ENCODE assay signal across 17 mouse cellular contexts in the genomic region with DNA sequence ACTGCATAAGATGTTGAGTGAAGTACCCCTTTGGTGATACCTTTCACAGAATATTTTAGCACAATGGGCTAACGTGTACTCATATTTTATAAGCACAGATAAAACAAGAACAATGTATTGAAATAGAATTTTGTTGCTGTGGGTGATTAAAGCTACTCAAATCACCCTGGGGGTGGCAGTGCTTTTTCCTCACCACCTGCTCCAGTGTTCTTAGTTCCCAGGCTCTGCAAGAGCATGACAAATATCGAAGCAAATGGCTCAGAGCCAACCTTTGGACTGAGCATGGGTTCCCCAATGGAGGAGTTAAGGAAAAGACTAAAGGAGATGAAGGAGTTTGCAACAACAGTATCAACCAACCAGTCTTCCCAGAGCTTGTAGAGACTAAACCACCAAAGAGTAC.
"Had no signal": no experiment of that assay in that cellular context is flagged by ENCODE, and none has a peak within 500 bp of the region (broad histone marks: within the 10 kb centered on the region; RNA-seq: fewer than 3 reads in every experiment).

No protein-coding gene starts in this region.

- DNase-seq: kidney, adult 2 months; kidney, postnatal 14 days; lung, embryonic 14.5 days; lung, postnatal 10 days; lung, postnatal 4 days; midbrain, embryonic 14.5 days; right cerebral cortex, postnatal 4 days; spleen, adult 18-20 months; thymus, adult 2 months; thymus, postnatal 25 days had no signal

- H3K27ac ChIP-seq: kidney, embryonic 15.5 days; limb, embryonic 15.5 days; liver, embryonic 12.5 days; midbrain, embryonic 10.5 days; neural tube, embryonic 15.5 days had no signal

- H3K9me3 ChIP-seq: kidney, embryonic 15.5 days; limb, embryonic 15.5 days; liver, embryonic 12.5 days; midbrain, embryonic 10.5 days; neural tube, embryonic 15.5 days had no signal

- H3K36me3 ChIP-seq: kidney, embryonic 15.5 days; limb, embryonic 15.5 days; liver, embryonic 12.5 days; midbrain, embryonic 10.5 days; neural tube, embryonic 15.5 days had no signal

- ATAC-seq: intestine, embryonic 16.5 days; liver, embryonic 12.5 days had no signal

- H3K9ac ChIP-seq: kidney, embryonic 15.5 days; limb, embryonic 15.5 days; liver, embryonic 12.5 days; lung, embryonic 14.5 days; neural tube, embryonic 15.5 days had no signal

- H3K27me3 ChIP-seq: kidney, embryonic 15.5 days; limb, embryonic 15.5 days; liver, embryonic 12.5 days; neural tube, embryonic 15.5 days had no signal

- H3K4me1 ChIP-seq: kidney, embryonic 15.5 days; limb, embryonic 15.5 days; liver, embryonic 12.5 days; midbrain, embryonic 10.5 days; neural tube, embryonic 15.5 days had no signal

- H3K4me3 ChIP-seq: kidney, embryonic 15.5 days; limb, embryonic 15.5 days; liver, embryonic 12.5 days; midbrain, embryonic 10.5 days; myocyte; neural tube, embryonic 15.5 days had no signal

- H3K4me2 ChIP-seq: kidney, embryonic 15.5 days; limb, embryonic 15.5 days; liver, embryonic 12.5 days; lung, embryonic 14.5 days; neural tube, embryonic 15.5 days had no signal
